Comparison of ENCODE assay signal across 9 mouse cellular contexts in genomic region chr19:47121054-47121453, GRCm38 (mm10). TPM values are rescaled to one million over a fixed set of nuclear protein-coding genes. Genes with fewer than 3 reads are reported as not detected.
DNase-seq lines count a peak whose midpoint lies in the region; ATAC-seq and TF ChIP-seq lines count a peak whose summit lies in the region.
"Had no signal": no experiment of that assay in that cellular context is flagged by ENCODE, and none has a peak within 500 bp of the region (broad histone marks: within the 10 kb centered on the region; RNA-seq: fewer than 3 reads in every experiment).

No protein-coding gene starts in this region.

- no peak overlapping the region for H3K4me3 ChIP-seq in kidney, embryonic 14.5 days (ENCODE audit: low read length)
- no peak overlapping the region for H3K4me3 ChIP-seq in E14TG2a.4 (replicated peaks; ENCODE audit: low read length)
- no peak overlapping the region for H3K4me3 ChIP-seq in lung, postnatal 0 days (ENCODE audit: low read depth, low read length)
- H3K4me3 ChIP-seq: liver, embryonic 15.5 days had no signal

- no peak for TF ChIP-seq EP300 in lung, postnatal 0 days (IDR thresholded peaks at IDR 0.05)

- no peaks in the 10 kb centered on the region for H3K9me3 ChIP-seq in kidney, embryonic 14.5 days (ENCODE audit: control insufficient read depth, low read length)
- peaks cover 12% of the 10 kb centered on the region for H3K9me3 ChIP-seq in E14TG2a.4 (ENCODE audit: low read length)
- H3K9me3 ChIP-seq in lung, postnatal 0 days (ENCODE audit: low read length) = no peaks in the 10 kb centered on the region
- H3K9me3 ChIP-seq: liver, embryonic 15.5 days had no signal

- no peak overlapping the region for H3K9ac ChIP-seq in kidney, embryonic 14.5 days (ENCODE audit: low read depth, low read length)
- H3K9ac ChIP-seq in lung, postnatal 0 days (replicated peaks; ENCODE audit: low read depth) = no peak overlapping the region
- H3K9ac ChIP-seq: liver, embryonic 15.5 days had no signal

- peaks cover 75% of the 10 kb centered on the region for H3K36me3 ChIP-seq in kidney, embryonic 14.5 days (ENCODE audit: control insufficient read depth, insufficient read depth, low read length)
- H3K36me3 ChIP-seq in E14TG2a.4 (ENCODE audit: insufficient read depth, low read length) = peaks cover 97% of the 10 kb centered on the region
- H3K36me3 ChIP-seq in lung, postnatal 0 days (ENCODE audit: insufficient read depth, low read length) = peaks cover 24% of the 10 kb centered on the region

- no peaks in the 10 kb centered on the region for H3K27me3 ChIP-seq in kidney, embryonic 14.5 days (ENCODE audit: control insufficient read depth, insufficient read depth, low read length)
- H3K27me3 ChIP-seq in E14TG2a.4 (ENCODE audit: insufficient read depth, low read length) = no peaks in the 10 kb centered on the region
- no peaks in the 10 kb centered on the region for H3K27me3 ChIP-seq in lung, postnatal 0 days (replicated peaks; ENCODE audit: insufficient read depth, low read length)
- H3K27me3 ChIP-seq: liver, embryonic 15.5 days had no signal

- DNase-seq in kidney, adult 9 months = peak; percentile 33
- DNase-seq in adipocyte (ENCODE audit: low spot score) = peak; percentile 43
- peak; percentile 68 for DNase-seq in lung, postnatal 0 days (ENCODE audit: low spot score)
- no peak for DNase-seq in layer of hippocampus, postnatal 10 days (ENCODE audit: low spot score in 2 of 2)
- no peak for DNase-seq in adrenal gland, postnatal 25 days
- DNase-seq in cerebellum, adult 9-11 months = no peak

- no peak for ATAC-seq in kidney, embryonic 14.5 days (ENCODE audit: low FRiP score, low TSS enrichment)
- ATAC-seq in lung, postnatal 0 days = 0 out of 2 replicates have a peak, but pooled peaks have one; percentile 33

- WGBS in kidney, embryonic 14.5 days = 44% methylated on average over 4 of the region's 4 CpGs
- 32% methylated on average over 4 of the region's 4 CpGs for WGBS in lung, postnatal 0 days

- H3K4me1 ChIP-seq in kidney, embryonic 14.5 days (ENCODE audit: control insufficient read depth, insufficient read depth, low read length) = no peaks in the 10 kb centered on the region
- H3K4me1 ChIP-seq in E14TG2a.4 (replicated peaks; ENCODE audit: low read depth, low read length) = peaks cover 13% of the 10 kb centered on the region
- no peaks in the 10 kb centered on the region for H3K4me1 ChIP-seq in lung, postnatal 0 days (ENCODE audit: insufficient read depth, low read depth, low read length)
- H3K4me1 ChIP-seq: liver, embryonic 15.5 days had no signal

- H3K27ac ChIP-seq in kidney, embryonic 14.5 days (ENCODE audit: low read depth, low read length) = no peak overlapping the region
- H3K27ac ChIP-seq in lung, postnatal 0 days (ENCODE audit: low read length) = no peak overlapping the region
- H3K27ac ChIP-seq: liver, embryonic 15.5 days had no signal

- peak; percentile 69 for TF ChIP-seq CTCF in E14TG2a.4 (conservative IDR thresholded peaks at IDR 0.05; ENCODE audit: low read length)
- peak; percentile 89 for TF ChIP-seq CTCF in lung, postnatal 0 days (IDR thresholded peaks at IDR 0.05)

- H3K4me2 ChIP-seq in kidney, embryonic 14.5 days (replicated peaks; ENCODE audit: low read depth, low read length) = no peak overlapping the region
- no peak overlapping the region for H3K4me2 ChIP-seq in lung, postnatal 0 days (replicated peaks; ENCODE audit: low read depth, low read length)
- H3K4me2 ChIP-seq: liver, embryonic 15.5 days had no signal

RNA-seq across cellular contexts. Expression of gene Calhm2, which starts 17.0 kb away (rescaled TPM):
- 1.9 and 3.8 TPM in 2 replicates for polyA plus RNA-seq in kidney, embryonic 14.5 days (2014; fragmentation: Nextera tagmentation; extraction: Ambion mirVana)
- 7.6 and 8.1 TPM in 2 replicates for polyA plus RNA-seq in lung, postnatal 0 days (2015; fragmentation: Nextera tagmentation; extraction: Ambion mirVana)
- 1 to 10 TPM; 3.1 to 3.9 TPM for total RNA-seq in layer of hippocampus, postnatal 10 days (2021)
- total RNA-seq in adrenal gland, postnatal 25 days (2021) = 5.5 TPM in 2 replicates

RNA-seq across cellular contexts. Expression of gene Calhm1, which starts 23.0 kb away (rescaled TPM):
- not detected in 2 replicates for polyA plus RNA-seq in kidney, embryonic 14.5 days (2014; fragmentation: Nextera tagmentation; extraction: Ambion mirVana)
- not detected in 2 replicates for polyA plus RNA-seq in lung, postnatal 0 days (2015; fragmentation: Nextera tagmentation; extraction: Ambion mirVana)
- not detected for total RNA-seq in layer of hippocampus, postnatal 10 days (2021)
- not detected in 2 replicates for total RNA-seq in adrenal gland, postnatal 25 days (2021)
- polyA plus RNA-seq: liver, embryonic 15.5 days had no signal

RNA-seq across cellular contexts. Expression of gene Pdcd11, which starts 30.5 kb away (rescaled TPM):
- polyA plus RNA-seq in kidney, embryonic 14.5 days (2014; fragmentation: Nextera tagmentation; extraction: Ambion mirVana) = 9.9 and 11.1 TPM in 2 replicates
- 4.6 and 5.0 TPM in 2 replicates for polyA plus RNA-seq in lung, postnatal 0 days (2015; fragmentation: Nextera tagmentation; extraction: Ambion mirVana)
- total RNA-seq in layer of hippocampus, postnatal 10 days (2021) = 10 to 100 TPM; 18.9 TPM
- 26.0 and 26.8 TPM in 2 replicates for total RNA-seq in adrenal gland, postnatal 25 days (2021)

RNA-seq across cellular contexts. Expression of gene Usmg5, which starts 30.6 kb away (rescaled TPM):
- 1,126 and 1,715 TPM in 2 replicates for polyA plus RNA-seq in kidney, embryonic 14.5 days (2014; fragmentation: Nextera tagmentation; extraction: Ambion mirVana)
- 1,028 and 1,084 TPM in 2 replicates for polyA plus RNA-seq in lung, postnatal 0 days (2015; fragmentation: Nextera tagmentation; extraction: Ambion mirVana)
- 100 to 1,000 TPM; 805 to 828 TPM for total RNA-seq in layer of hippocampus, postnatal 10 days (2021)
- 518 and 539 TPM in 2 replicates for total RNA-seq in adrenal gland, postnatal 25 days (2021)

RNA-seq across cellular contexts. Expression of gene Calhm3, which starts 36.5 kb away (rescaled TPM):
- polyA plus RNA-seq in kidney, embryonic 14.5 days (2014; fragmentation: Nextera tagmentation; extraction: Ambion mirVana) = not detected in 2 replicates
- polyA plus RNA-seq in lung, postnatal 0 days (2015; fragmentation: Nextera tagmentation; extraction: Ambion mirVana) = not detected in 2 replicates
- not detected for total RNA-seq in layer of hippocampus, postnatal 10 days (2021)
- not detected in 2 replicates for total RNA-seq in adrenal gland, postnatal 25 days (2021)
- polyA plus RNA-seq: liver, embryonic 15.5 days had no signal

Comparison
In these comparisons a context has a peak if more than half of its experiments do, and no peak if none do; other contexts are left out.
1. DNase-seq: peak in kidney, adult 9 months (single experiment), adipocyte (single experiment) and lung, postnatal 0 days (single experiment); none in layer of hippocampus, postnatal 10 days (0 of 2), adrenal gland, postnatal 25 days (single experiment) and cerebellum, adult 9-11 months (single experiment).